Mouse (Mus musculus): ENCODE data around the gene Iqch. TPM values are rescaled to one million over a fixed set of nuclear protein-coding genes. Genes with fewer than 3 reads are reported as not detected.

Iqch gene
- polyA plus RNA-seq, 1 experiment from 2014 or later: 0.09 TPM

DNA sequence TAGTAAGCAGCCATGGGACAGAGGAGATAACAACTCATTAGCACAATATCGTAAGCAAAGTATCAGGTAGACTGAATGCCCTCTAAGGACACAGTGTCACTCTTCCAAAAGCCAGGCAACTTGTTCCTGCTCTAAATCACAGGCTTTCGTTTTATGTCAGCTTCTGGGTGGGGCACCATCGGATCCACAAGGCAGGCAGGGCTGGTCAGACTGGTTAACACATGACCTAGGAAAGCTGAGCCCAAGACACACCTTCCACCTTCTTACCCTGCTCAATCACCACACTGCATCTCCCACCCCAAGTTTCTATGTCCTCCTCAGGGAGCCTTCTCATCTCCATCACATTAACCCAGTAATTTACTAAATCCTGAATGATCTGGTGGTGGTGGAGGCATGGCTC lies 136.7 kb downstream of the Iqch start:
- H3K36me3 ChIP-seq (ENCODE audit: control insufficient read depth, insufficient read depth, low read length): no peaks in the 10 kb centered on the region
- H3K27me3 ChIP-seq (ENCODE audit: control insufficient read depth, insufficient read depth, low read length): no peaks in the 10 kb centered on the region
- H3K9me3 ChIP-seq (ENCODE audit: control insufficient read depth, low read length): no peaks in the 10 kb centered on the region
- H3K27ac ChIP-seq (ENCODE audit: low read depth, low read length): no peak overlapping the region
- H3K4me2 ChIP-seq (replicated peaks; ENCODE audit: low read depth, low read length): no peak overlapping the region
- H3K4me3 ChIP-seq (ENCODE audit: low read length): no peak overlapping the region
- ATAC-seq (ENCODE audit: low FRiP score, low TSS enrichment): no peak
- 64% methylated on average over 3 of the region's 3 CpGs for WGBS
- H3K4me1 ChIP-seq (ENCODE audit: control insufficient read depth, insufficient read depth, low read length): no peaks in the 10 kb centered on the region
- no peak overlapping the region for H3K9ac ChIP-seq (ENCODE audit: low read depth, low read length)

DNA sequence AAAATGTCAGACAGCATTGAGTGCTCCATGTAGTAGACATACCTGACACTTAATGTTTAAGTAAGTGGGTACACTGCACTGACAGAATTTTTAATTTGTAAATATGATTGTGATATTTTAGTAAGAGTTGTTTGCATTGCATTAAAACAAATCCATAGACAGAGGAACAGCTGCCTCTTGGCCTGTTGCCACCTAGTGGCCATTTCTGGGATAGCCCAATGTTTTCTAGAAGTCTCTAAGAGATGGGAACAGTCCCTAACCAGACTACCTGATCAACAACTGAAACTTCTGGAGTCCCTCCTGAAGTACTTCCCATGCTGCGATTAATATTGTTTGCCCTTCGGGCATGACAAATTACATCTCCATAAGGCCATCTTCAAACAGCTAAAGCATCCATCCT lies 140.0 kb downstream of the Iqch start:
- ATAC-seq (ENCODE audit: low FRiP score, low TSS enrichment): no peak
- H3K9me3 ChIP-seq (ENCODE audit: control insufficient read depth, low read length): no peaks in the 10 kb centered on the region
- WGBS: 75% methylated on average over 2 of the region's 2 CpGs
- no peak overlapping the region for H3K4me2 ChIP-seq (replicated peaks; ENCODE audit: low read depth, low read length)
- no peak overlapping the region for H3K27ac ChIP-seq (ENCODE audit: low read depth, low read length)
- H3K4me1 ChIP-seq (ENCODE audit: control insufficient read depth, insufficient read depth, low read length): no peaks in the 10 kb centered on the region
- H3K27me3 ChIP-seq (ENCODE audit: control insufficient read depth, insufficient read depth, low read length): no peaks in the 10 kb centered on the region
- no peaks in the 10 kb centered on the region for H3K36me3 ChIP-seq (ENCODE audit: control insufficient read depth, insufficient read depth, low read length)
- no peak overlapping the region for H3K4me3 ChIP-seq (ENCODE audit: low read length)
- H3K9ac ChIP-seq (ENCODE audit: low read depth, low read length): no peak overlapping the region

DNA sequence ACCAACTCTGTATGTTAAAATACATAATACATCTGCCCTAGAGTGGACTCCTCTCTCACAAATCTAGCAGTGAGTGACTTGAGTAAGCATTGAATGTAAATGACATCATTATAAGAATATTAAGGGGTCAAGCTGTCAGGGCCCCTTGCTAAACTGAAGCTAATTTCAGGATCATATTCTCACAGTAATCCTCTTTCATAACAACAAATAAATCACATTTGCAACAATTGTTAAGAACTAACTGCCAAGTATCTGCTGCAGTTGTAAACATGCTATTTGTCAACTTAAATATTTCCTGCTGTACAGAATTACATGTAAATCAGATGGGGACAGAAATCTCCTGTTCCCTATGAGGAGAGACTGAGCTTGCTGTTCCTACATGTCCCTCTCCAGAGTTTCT lies 145.9 kb downstream of the Iqch start:
- Histone ChIP-seq H3K9me3 (ENCODE audit: control insufficient read depth, low read length) (no peaks in the 10 kb centered on the region), H3K27ac (ENCODE audit: low read depth, low read length) (no peak overlapping the region), H3K4me3 (ENCODE audit: low read length) (no peak overlapping the region), H3K36me3 (ENCODE audit: control insufficient read depth, insufficient read depth, low read length) (no peaks in the 10 kb centered on the region), H3K4me1 (ENCODE audit: control insufficient read depth, insufficient read depth, low read length) (no peaks in the 10 kb centered on the region), H3K4me2 (replicated peaks; ENCODE audit: low read depth, low read length) (no peak overlapping the region), H3K27me3 (ENCODE audit: control insufficient read depth, insufficient read depth, low read length) (no peaks in the 10 kb centered on the region), H3K9ac (ENCODE audit: low read depth, low read length) (no peak overlapping the region)
- no peak for ATAC-seq (ENCODE audit: low FRiP score, low TSS enrichment)

DNA sequence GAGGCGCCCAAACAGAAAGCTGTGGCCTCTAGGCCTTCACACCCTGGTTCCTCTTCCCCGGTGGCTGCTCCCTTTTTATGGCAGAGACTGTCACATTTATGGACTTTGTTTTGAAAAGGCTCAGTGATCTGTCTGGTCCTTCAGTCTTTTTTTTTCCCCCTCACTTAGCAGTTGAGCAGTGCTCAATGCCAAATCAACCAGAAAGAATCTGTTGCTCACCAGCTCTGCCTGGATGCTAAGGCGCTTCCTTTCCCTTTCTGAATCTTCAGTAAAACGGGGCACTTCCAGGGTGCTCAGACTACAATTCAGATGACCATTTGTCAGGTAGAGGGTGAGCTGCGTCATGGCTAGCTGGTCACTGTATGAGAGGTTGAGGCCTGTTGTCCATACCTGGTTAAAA lies 148.0 kb downstream of the Iqch start:
- Histone ChIP-seq H3K27ac (ENCODE audit: low read depth, low read length) (no peak overlapping the region), H3K4me1 (ENCODE audit: control insufficient read depth, insufficient read depth, low read length) (no peaks in the 10 kb centered on the region), H3K27me3 (ENCODE audit: control insufficient read depth, insufficient read depth, low read length) (no peaks in the 10 kb centered on the region), H3K9me3 (ENCODE audit: control insufficient read depth, low read length) (no peaks in the 10 kb centered on the region), H3K9ac (ENCODE audit: low read depth, low read length) (no peak overlapping the region), H3K4me2 (replicated peaks; ENCODE audit: low read depth, low read length) (no peak overlapping the region), H3K36me3 (ENCODE audit: control insufficient read depth, insufficient read depth, low read length) (no peaks in the 10 kb centered on the region), H3K4me3 (ENCODE audit: low read length) (no peak overlapping the region)
- no peak for ATAC-seq (ENCODE audit: low FRiP score, low TSS enrichment)
- 49% methylated on average over 5 of the region's 5 CpGs for WGBS

DNA sequence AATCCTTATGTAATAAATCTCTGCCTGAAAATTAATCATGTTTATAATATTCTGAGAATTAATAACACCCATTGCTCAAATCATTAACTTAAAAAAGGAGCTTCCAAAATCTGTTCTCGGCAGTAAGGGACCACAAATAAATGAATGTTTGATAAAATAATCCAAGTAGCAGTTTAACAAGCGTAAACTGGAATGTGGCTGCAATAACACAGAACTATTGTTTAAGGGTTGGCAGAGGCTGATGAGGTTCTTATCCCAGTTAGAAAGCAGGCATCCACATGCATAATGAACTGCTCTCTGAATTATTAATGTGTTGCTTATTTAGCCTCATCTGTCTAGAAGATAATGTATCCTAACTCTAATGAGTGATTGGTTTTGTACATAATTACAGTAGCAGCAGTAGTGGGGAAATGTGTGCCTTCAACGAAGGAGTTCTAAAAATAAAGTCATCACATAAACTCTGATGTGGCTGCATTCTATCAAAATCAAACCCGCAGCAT lies 151.7 kb downstream of the Iqch start:
- no peak for ATAC-seq (ENCODE audit: low FRiP score, low TSS enrichment)
- no peak overlapping the region for H3K27ac ChIP-seq (ENCODE audit: low read depth, low read length)
- no peaks in the 10 kb centered on the region for H3K27me3 ChIP-seq (ENCODE audit: control insufficient read depth, insufficient read depth, low read length)
- H3K4me2 ChIP-seq (replicated peaks; ENCODE audit: low read depth, low read length): no peak overlapping the region
- H3K4me3 ChIP-seq (ENCODE audit: low read length): no peak overlapping the region
- WGBS: 72% methylated on average over 4 of the region's 4 CpGs
- no peak overlapping the region for H3K9ac ChIP-seq (ENCODE audit: low read depth, low read length)
- no peaks in the 10 kb centered on the region for H3K36me3 ChIP-seq (ENCODE audit: control insufficient read depth, insufficient read depth, low read length)
- no peaks in the 10 kb centered on the region for H3K4me1 ChIP-seq (ENCODE audit: control insufficient read depth, insufficient read depth, low read length)
- H3K9me3 ChIP-seq (ENCODE audit: control insufficient read depth, low read length): no peaks in the 10 kb centered on the region

DNA sequence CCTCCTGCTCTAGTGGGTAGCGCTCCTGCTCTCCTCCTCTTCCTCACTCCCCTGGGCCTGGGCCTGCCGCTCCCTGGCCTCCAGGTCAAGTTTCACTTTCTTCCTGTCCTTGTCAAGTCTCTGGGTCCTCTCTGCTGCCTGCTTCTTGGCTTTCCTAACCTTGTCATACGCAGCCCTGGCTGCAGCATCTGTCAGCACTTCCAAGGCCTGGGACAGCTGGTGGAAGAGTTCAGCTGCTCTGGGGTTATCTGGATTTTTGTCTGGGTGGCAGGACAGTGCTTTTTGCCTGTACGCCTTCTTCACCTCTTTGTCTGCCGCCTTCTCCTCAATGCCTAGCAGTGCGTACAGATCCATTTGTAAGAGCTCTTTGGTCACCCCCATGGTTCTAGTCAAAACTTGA lies 158.6 kb downstream of the Iqch start:
- no peak overlapping the region for H3K4me2 ChIP-seq (replicated peaks; ENCODE audit: low read depth, low read length)
- no peaks in the 10 kb centered on the region for H3K9me3 ChIP-seq (ENCODE audit: control insufficient read depth, low read length)
- H3K27me3 ChIP-seq (ENCODE audit: control insufficient read depth, insufficient read depth, low read length): no peaks in the 10 kb centered on the region
- no peak for ATAC-seq (ENCODE audit: low FRiP score, low TSS enrichment)
- WGBS: 66% methylated on average over 6 of the region's 6 CpGs
- H3K4me3 ChIP-seq (ENCODE audit: low read length): no peak overlapping the region
- H3K4me1 ChIP-seq (ENCODE audit: control insufficient read depth, insufficient read depth, low read length): no peaks in the 10 kb centered on the region
- H3K9ac ChIP-seq (ENCODE audit: low read depth, low read length): no peak overlapping the region
- no peaks in the 10 kb centered on the region for H3K36me3 ChIP-seq (ENCODE audit: control insufficient read depth, insufficient read depth, low read length)
- H3K27ac ChIP-seq (ENCODE audit: low read depth, low read length): no peak overlapping the region

DNA sequence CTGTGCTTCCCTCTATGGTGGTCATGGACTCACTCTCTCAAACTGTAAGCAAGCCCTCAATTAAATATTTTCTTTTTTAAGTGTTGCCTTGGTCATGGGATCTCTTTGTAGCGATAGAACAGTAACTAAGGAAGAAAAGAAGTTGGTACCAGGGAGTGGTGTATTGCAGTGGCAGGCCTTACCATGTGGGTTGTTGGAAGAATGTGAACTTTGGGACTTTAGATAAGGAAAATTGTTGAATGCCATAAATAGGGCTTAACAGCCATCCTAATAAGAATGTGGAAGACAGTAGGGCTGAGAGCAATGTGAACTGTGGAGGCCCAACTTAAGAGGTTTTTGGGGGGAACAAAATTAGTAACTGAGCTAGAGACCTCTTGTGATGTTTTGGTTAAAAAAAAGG lies 171.6 kb downstream of the Iqch start:
- H3K4me1 ChIP-seq (ENCODE audit: control insufficient read depth, insufficient read depth, low read length): no peaks in the 10 kb centered on the region
- 79% methylated on average over 1 of the region's 1 CpGs for WGBS
- no peak overlapping the region for H3K4me3 ChIP-seq (ENCODE audit: low read length)
- H3K9ac ChIP-seq (ENCODE audit: low read depth, low read length): no peak overlapping the region
- H3K27ac ChIP-seq (ENCODE audit: low read depth, low read length): no peak overlapping the region
- H3K36me3 ChIP-seq (ENCODE audit: control insufficient read depth, insufficient read depth, low read length): no peaks in the 10 kb centered on the region
- ATAC-seq (ENCODE audit: low FRiP score, low TSS enrichment): no peak
- H3K27me3 ChIP-seq (ENCODE audit: control insufficient read depth, insufficient read depth, low read length): no peaks in the 10 kb centered on the region
- no peak overlapping the region for H3K4me2 ChIP-seq (replicated peaks; ENCODE audit: low read depth, low read length)
- no peaks in the 10 kb centered on the region for H3K9me3 ChIP-seq (ENCODE audit: control insufficient read depth, low read length)

DNA sequence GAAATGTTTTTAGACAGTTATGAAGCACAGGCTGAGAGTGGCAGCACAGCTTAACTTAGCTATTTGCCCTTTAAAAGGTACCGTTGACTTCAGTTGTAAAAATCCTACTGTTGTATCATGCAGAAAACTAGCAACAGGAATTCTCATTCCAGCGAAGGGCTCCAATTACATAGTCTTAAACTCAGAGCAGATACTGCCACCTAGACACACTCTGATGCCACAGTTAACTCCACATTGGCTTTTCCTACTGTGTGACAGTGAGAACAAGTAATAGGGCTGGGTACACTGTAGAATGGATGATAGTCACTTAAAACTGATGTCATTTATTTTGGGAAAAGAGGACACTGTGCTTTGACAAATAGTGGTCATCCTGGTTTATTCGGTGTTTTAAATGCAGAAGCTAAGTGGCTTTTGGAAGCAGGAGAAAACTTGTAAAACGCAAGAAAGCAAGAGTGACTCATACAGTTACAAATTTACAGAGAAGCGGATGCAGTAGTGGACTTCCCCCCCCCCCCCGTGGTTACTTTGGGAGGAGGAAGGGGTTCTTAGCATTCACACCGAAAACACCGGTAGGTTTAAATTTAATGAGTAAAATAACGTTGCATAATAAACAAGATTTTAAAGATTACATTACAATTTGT lies 181.1 kb downstream of the Iqch start:
- H3K36me3 ChIP-seq (ENCODE audit: control insufficient read depth, insufficient read depth, low read length): no peaks in the 10 kb centered on the region
- H3K4me3 ChIP-seq (ENCODE audit: low read length): no peak overlapping the region
- ATAC-seq (ENCODE audit: low FRiP score, low TSS enrichment): no peak
- H3K4me1 ChIP-seq (ENCODE audit: control insufficient read depth, insufficient read depth, low read length): no peaks in the 10 kb centered on the region
- no peak overlapping the region for H3K27ac ChIP-seq (ENCODE audit: low read depth, low read length)
- H3K27me3 ChIP-seq (ENCODE audit: control insufficient read depth, insufficient read depth, low read length): no peaks in the 10 kb centered on the region
- H3K4me2 ChIP-seq (replicated peaks; ENCODE audit: low read depth, low read length): no peak overlapping the region
- H3K9me3 ChIP-seq (ENCODE audit: control insufficient read depth, low read length): no peaks in the 10 kb centered on the region
- 57% methylated on average over 9 of the region's 9 CpGs for WGBS
- no peak overlapping the region for H3K9ac ChIP-seq (ENCODE audit: low read depth, low read length)

DNA sequence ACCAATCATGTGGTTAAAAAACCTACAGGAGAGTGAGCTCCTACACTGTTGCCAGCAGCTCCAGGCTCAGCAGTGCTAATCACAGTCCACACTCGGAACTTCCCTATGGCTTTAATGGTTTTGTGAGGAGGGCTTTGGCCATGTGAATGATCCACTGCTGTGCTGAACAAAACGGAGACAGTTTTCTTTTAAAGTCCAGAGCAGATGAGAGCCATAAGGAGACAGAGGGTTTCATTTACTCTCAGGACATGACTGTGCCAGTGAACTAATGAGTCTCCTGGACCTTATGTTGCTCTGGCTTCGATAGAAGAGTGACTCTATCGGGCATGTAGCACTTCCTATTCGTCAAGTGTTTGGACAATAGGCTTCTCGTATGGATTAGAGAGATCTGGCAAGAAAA lies 181.9 kb downstream of the Iqch start:
- no peak overlapping the region for H3K4me2 ChIP-seq (replicated peaks; ENCODE audit: low read depth, low read length)
- H3K4me1 ChIP-seq (ENCODE audit: control insufficient read depth, insufficient read depth, low read length): no peaks in the 10 kb centered on the region
- no peaks in the 10 kb centered on the region for H3K36me3 ChIP-seq (ENCODE audit: control insufficient read depth, insufficient read depth, low read length)
- no peak overlapping the region for H3K4me3 ChIP-seq (ENCODE audit: low read length)
- WGBS: 53% methylated on average over 6 of the region's 6 CpGs
- H3K9me3 ChIP-seq (ENCODE audit: control insufficient read depth, low read length): no peaks in the 10 kb centered on the region
- no peak overlapping the region for H3K27ac ChIP-seq (ENCODE audit: low read depth, low read length)
- no peak overlapping the region for H3K9ac ChIP-seq (ENCODE audit: low read depth, low read length)
- H3K27me3 ChIP-seq (ENCODE audit: control insufficient read depth, insufficient read depth, low read length): no peaks in the 10 kb centered on the region
- ATAC-seq (ENCODE audit: low FRiP score, low TSS enrichment): no peak
